Mouse (Mus musculus) limb, embryonic 10.5 days (tissue): ENCODE data around the gene E2f2. TPM values are rescaled to one million over a fixed set of nuclear protein-coding genes. Genes with fewer than 3 reads are reported as not detected.

Experiments used
- DNase-seq: peaks from one replicate; pipeline ENCODE4 v3.0.0-alpha.2; 2017; ENCODE audit warnings: low spot score
- H3K27ac ChIP-seq: fragments of 300-500 bp; sonication (generic); 2 replicates; pipeline ENCODE4 v1.5.1; 2016; ENCODE audit warnings: mild to moderate bottlenecking
- H3K27me3 ChIP-seq: fragments of 300-500 bp; sonication (generic); 2 replicates; pipeline ENCODE4 v1.6.1; 2016; ENCODE audit warnings: low read depth, mild to moderate bottlenecking; ENCODE audit not compliant: poor library complexity, severe bottlenecking
- H3K36me3 ChIP-seq: fragments of 300-500 bp; sonication (generic); 2 replicates; pipeline ENCODE4 v1.6.1; 2016; ENCODE audit warnings: mild to moderate bottlenecking, moderate library complexity
- H3K4me1 ChIP-seq: fragments of 300-500 bp; sonication (generic); 2 replicates; pipeline ENCODE4 v1.6.1; 2016
- H3K4me3 ChIP-seq: fragments of 300-500 bp; sonication (generic); 2 replicates; pipeline ENCODE4 v1.5.1; 2016; ENCODE audit warnings: mild to moderate bottlenecking, moderate library complexity
- H3K9me3 ChIP-seq: fragments of 300-500 bp; sonication (generic); replicated peaks from 2 replicates; pipeline ENCODE4 v1.6.1; 2016; ENCODE audit warnings: mild to moderate bottlenecking
- WGBS: fragments of 180-500 bp; shearing (Covaris S2); methylation state at CpG from one replicate; pipeline ENCODE4 v1.1.7; 2016; 5-methylcytosine and 5-hydroxymethylcytosine counted together
- polyA plus RNA-seq: library from polyadenylated mRNA; unstranded; fragments of >200 nt; fragmentation: Nextera tagmentation; extraction: Ambion mirVana; gene quantifications from 2 replicates; pipeline ENCODE4 v1.2.1, GENCODE M21; 2016

E2f2 gene
- polyA plus RNA-seq, 1 experiment from 2014 or later, result 7.3 TPM

DNA sequence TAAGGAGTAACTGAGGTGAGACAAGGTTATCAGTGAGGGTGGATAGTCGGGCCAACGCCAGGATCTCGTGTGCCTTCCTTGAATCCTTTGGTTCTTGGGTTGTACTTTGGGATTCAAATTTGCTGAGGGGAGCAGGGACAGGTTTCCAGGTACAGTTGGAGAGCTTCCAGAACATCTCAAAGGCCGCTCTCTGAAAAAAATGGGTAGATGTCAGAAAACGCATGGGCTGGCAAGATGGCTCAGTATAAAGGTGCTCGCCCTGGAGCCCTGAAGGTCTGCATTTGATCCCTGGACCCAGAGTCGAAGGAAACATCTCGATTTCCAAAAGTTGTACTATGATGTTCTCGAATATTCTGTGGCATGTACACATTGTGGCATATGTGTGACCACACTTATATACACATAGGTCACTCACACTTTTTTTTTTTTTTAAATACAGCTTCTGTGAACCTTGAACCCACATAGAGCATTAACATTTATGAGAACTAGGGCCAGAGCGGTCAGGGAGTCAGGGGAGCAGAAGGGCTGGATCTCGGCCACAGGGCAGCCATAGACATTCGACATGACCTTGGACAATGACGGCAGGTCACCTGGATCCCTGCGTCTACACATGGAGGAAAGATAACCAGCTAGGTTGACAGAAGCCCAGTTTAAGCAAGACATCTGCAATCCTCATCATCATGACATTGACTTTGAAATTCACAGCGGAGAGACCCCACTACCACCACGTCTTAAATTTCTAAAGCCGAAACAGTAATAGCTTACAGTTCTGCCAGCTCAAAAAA lies 32.7 kb upstream of the E2f2 start:
- H3K9me3 ChIP-seq, result no peaks in the 10 kb centered on the region
- H3K4me1 ChIP-seq, result peaks cover 79% of the 10 kb centered on the region
- no peak for DNase-seq
- peak overlapping the region; percentile 40 for H3K4me3 ChIP-seq
- no peaks in the 10 kb centered on the region for H3K36me3 ChIP-seq
- WGBS, result 64% methylated on average over 17 of the region's 17 CpGs
- peak overlapping the region; percentile 96 for H3K27ac ChIP-seq
- no peaks in the 10 kb centered on the region for H3K27me3 ChIP-seq

GRCm38 (mm10) chr4:136140327-136141250 lies 31.6 kb upstream of the E2f2 start:
- Histone ChIP-seq H3K9me3 (no peaks in the 10 kb centered on the region), H3K36me3 (peaks cover 10% of the 10 kb centered on the region; the same call in 1 of the 2 replicates), H3K4me1 (peaks cover 78% of the 10 kb centered on the region), H3K4me3 (peak overlapping the region; percentile 40), H3K27me3 (no peaks in the 10 kb centered on the region), H3K27ac (peak overlapping the region; percentile 96)
- WGBS, result 3% methylated on average over 31 of the region's 31 CpGs
- peak; percentile 96 for DNase-seq

- Histone ChIP-seq H3K4me1 (peaks cover 83% of the 10 kb centered on the region), H3K36me3 (peaks cover 10% of the 10 kb centered on the region; the same call in 1 of the 2 replicates), H3K9me3 (no peaks in the 10 kb centered on the region), H3K27ac (peak overlapping the region; percentile 96), H3K4me3 (peak overlapping the region; percentile 88), H3K27me3 (no peaks in the 10 kb centered on the region)
- 10% methylated on average over 17 of the region's 17 CpGs for WGBS
- DNase-seq, result peak; percentile 53
Measured at GRCm38 (mm10) chr4:136142267-136143192, 29.7 kb upstream of the E2f2 start.

GRCm38 (mm10) chr4:136143193-136143976 lies 28.8 kb upstream of the E2f2 start, which contains the start of gene Id3:
TSS of gene Id3 (plus strand) at chr4:136143497.
- H3K36me3 ChIP-seq, result peaks cover 10% of the 10 kb centered on the region; the same call in 1 of the 2 replicates
- H3K27ac ChIP-seq, result peak within 1 kb of the TSS; percentile 96
- peak; percentile 96 for DNase-seq
- under 1% methylated on average over 39 of the region's 39 CpGs for WGBS
- no peaks in the 10 kb centered on the region for H3K27me3 ChIP-seq
- H3K4me1 ChIP-seq, result peaks cover 87% of the 10 kb centered on the region
- no peaks in the 10 kb centered on the region for H3K9me3 ChIP-seq
- H3K4me3 ChIP-seq, result peak within 1 kb of the TSS; percentile 88

- Histone ChIP-seq H3K27ac (peak overlapping the region; percentile 96), H3K4me3 (peak overlapping the region; percentile 88), H3K27me3 (no peaks in the 10 kb centered on the region), H3K36me3 (peaks cover 10% of the 10 kb centered on the region; the same call in 1 of the 2 replicates), H3K4me1 (peaks cover 87% of the 10 kb centered on the region), H3K9me3 (no peaks in the 10 kb centered on the region)
- WGBS, result under 1% methylated on average over 50 of the region's 50 CpGs
- peak; percentile 80 for DNase-seq
Measured at GRCm38 (mm10) chr4:136144126-136144926, 27.9 kb upstream of the E2f2 start.

DNA sequence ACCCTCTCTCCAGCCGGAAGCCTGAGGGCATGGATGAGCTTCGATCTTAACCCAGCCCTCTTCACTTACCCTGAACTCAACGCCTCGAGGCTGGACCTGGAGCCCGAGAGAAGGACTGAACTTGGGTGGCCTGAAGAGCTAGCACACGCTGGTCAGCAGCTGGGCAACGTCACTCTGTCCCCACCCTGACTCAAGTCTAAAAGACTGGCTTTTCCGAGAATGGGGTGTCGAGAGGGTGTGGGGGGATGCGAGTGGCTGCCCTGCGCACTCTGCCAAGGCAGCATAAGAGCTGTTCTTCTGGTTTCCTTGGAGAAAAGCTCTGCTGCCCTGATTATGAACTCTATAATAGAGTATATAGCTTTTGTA lies 27.3 kb upstream of the E2f2 start:
- H3K4me1 ChIP-seq, result peaks cover 83% of the 10 kb centered on the region
- H3K36me3 ChIP-seq, result peaks cover 10% of the 10 kb centered on the region; the same call in 1 of the 2 replicates
- peak overlapping the region; percentile 88 for H3K4me3 ChIP-seq
- peak overlapping the region; percentile 96 for H3K27ac ChIP-seq
- no peak for DNase-seq
- no peaks in the 10 kb centered on the region for H3K27me3 ChIP-seq
- H3K9me3 ChIP-seq, result no peaks in the 10 kb centered on the region
- WGBS, result under 1% methylated on average over 11 of the region's 11 CpGs

- 10% methylated on average over 11 of the region's 11 CpGs for WGBS
- Histone ChIP-seq H3K4me3 (peak overlapping the region; percentile 88), H3K27ac (peak overlapping the region; percentile 96), H3K9me3 (no peaks in the 10 kb centered on the region), H3K27me3 (no peaks in the 10 kb centered on the region), H3K4me1 (peaks cover 83% of the 10 kb centered on the region), H3K36me3 (peaks cover 10% of the 10 kb centered on the region; the same call in 1 of the 2 replicates)
- DNase-seq, result no peak
Measured at GRCm38 (mm10) chr4:136145362-136145885, 26.8 kb upstream of the E2f2 start.

DNA sequence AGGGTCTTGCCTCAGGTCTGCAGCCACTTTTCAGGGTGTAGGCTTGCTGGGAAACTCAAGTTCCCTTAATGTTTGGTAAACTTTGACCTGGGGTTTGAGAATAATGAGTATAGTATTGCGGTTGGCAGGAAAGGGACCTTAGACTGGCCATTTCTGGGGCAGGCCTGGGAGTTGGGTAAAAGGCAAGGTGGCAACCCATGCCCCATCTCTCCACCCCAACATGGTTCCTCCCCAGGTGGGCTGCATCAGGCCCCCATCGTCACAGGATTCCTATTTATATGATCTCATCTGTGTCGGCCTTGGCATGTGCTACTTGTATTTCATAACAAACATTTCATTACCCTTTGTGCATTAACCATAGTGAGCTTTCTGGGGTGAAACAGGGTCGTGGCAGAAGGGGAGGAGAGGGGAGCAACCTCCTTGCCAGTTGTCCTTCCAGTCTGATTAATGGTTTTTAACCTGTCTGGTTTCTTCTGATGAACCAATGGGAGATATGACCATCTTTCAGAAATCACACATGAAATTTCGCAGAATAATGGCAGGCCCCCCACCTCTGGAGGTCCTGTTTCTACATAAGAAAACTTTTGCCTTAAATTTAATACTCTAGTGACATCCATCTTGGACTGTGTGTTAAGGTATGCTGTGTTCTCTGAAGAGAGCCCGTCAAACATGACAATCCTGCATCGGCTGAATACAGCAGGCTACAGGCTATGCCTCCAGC lies 26.0 kb upstream of the E2f2 start:
- H3K9me3 ChIP-seq, result no peaks in the 10 kb centered on the region
- H3K36me3 ChIP-seq, result peaks cover 10% of the 10 kb centered on the region; the same call in 1 of the 2 replicates
- peaks cover 83% of the 10 kb centered on the region for H3K4me1 ChIP-seq
- no peaks in the 10 kb centered on the region for H3K27me3 ChIP-seq
- no peak for DNase-seq
- peak overlapping the region; percentile 96 for H3K27ac ChIP-seq
- H3K4me3 ChIP-seq, result peak overlapping the region; percentile 88
- 11% methylated on average over 7 of the region's 7 CpGs for WGBS

DNA sequence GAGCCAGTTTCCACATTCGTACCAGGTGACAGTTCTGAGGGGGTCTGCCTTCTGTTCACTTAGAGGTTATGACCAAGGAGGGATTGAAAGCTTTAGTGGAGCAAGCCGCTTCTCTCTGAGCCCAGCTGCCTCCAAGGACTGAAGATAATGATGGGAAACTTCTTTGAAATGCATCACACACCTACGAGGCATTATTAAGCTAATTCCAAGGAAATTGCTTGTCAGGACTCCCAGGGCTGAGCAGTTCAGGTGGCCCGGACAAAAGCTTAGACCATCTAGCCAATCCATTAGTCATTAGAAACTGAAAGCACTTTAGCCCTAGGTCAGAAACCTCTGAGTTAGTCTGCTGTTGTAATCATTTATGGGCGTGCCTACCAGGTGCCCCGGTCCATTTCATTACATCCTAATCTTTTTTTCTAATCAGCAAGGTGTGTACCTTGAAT lies 25.5 kb upstream of the E2f2 start:
- Histone ChIP-seq H3K4me3 (peak overlapping the region; percentile 88), H3K4me1 (peaks cover 82% of the 10 kb centered on the region), H3K9me3 (no peaks in the 10 kb centered on the region), H3K36me3 (peaks cover 10% of the 10 kb centered on the region; the same call in 1 of the 2 replicates), H3K27ac (peak overlapping the region; percentile 96), H3K27me3 (no peaks in the 10 kb centered on the region)
- peak; percentile 60 for DNase-seq
- WGBS, result 0% methylated on average over 6 of the region's 6 CpGs

DNA sequence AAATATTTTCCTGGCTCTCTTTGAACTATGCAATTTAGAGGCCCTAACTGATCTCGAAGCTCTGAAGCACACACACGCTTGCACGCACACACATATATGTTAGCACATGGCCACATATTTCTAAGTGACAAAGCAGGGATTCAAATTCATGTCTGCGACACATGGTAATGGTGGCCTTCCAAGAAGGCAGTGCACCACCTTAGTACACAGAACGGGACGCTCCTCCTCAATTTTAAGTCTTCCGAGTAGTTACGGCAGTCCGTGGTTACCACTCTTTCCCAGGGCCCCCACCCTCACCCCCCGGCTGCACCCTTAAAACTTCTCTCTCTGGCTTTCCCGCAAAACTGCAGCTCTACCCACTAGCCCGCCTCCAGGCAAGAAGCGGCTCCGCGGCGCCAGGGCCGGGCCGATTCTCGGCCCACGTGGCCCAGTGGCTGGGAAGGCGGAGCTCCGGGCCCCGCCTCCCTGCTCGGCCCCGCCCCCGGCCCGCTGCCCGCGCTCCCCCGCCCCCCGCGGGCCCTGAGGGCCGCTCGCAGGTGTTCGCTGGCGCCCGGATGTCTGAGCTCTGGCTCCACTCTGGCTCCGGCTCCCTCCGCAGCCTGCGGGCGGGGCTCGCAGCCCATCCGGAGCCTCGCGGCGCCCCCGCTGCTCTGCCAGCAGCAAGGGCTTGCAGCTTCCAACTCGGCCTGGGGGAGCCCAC lies 24.6 kb upstream of the E2f2 start:
- under 1% methylated on average over 48 of the region's 48 CpGs for WGBS
- peak; percentile 97 for DNase-seq
- Histone ChIP-seq H3K4me1 (peaks cover 77% of the 10 kb centered on the region), H3K36me3 (peaks cover 10% of the 10 kb centered on the region; the same call in 1 of the 2 replicates), H3K27ac (peak overlapping the region; percentile 96), H3K27me3 (no peaks in the 10 kb centered on the region), H3K9me3 (no peaks in the 10 kb centered on the region), H3K4me3 (peak overlapping the region; percentile 88)
